Mouse (Mus musculus) hematopoietic stem cell, adult 5-6 weeks (primary cell): Measurements from ENCODE around the gene Msi2. TPM values are rescaled to one million over a fixed set of nuclear protein-coding genes. Genes with fewer than 3 reads are reported as not detected.

ENCODE experiments used
- ATAC-seq, 2 experiments: fragments of 125-278 bp in 1 of 2; replicated peaks in 1 of 2; 2 replicates each; pipeline ENCODE4 v1.8.0; 2016 to 2017; ENCODE audit warnings: inconsistent platforms in 2 of 2, mild to moderate bottlenecking in 2 of 2, moderate number of reproducible peaks in 2 of 2, low read depth in 1 of 2, moderate TSS enrichment in 1 of 2; ENCODE audit not compliant: low FRiP score in 2 of 2, poor library complexity in 2 of 2, severe bottlenecking in 2 of 2, insufficient read depth in 1 of 2, low TSS enrichment in 1 of 2
- total RNA-seq: library from RNA; stranded (forward); fragments of 172-1452, 232-1000 nt; gene quantifications from 2 replicates; pipeline ENCODE4 v1.2.3, GENCODE M21; 2017

The Msi2 gene
- total RNA-seq, 1 experiment from 2014 or later, result 397 TPM

GRCm38 (mm10) chr11:88594010-88594409, 124.3 kb downstream of the Msi2 start:
- no peak for ATAC-seq

- no peak for ATAC-seq
Observed at GRCm38 (mm10) chr11:88592099-88592498, 126.2 kb downstream of the Msi2 start.

DNA sequence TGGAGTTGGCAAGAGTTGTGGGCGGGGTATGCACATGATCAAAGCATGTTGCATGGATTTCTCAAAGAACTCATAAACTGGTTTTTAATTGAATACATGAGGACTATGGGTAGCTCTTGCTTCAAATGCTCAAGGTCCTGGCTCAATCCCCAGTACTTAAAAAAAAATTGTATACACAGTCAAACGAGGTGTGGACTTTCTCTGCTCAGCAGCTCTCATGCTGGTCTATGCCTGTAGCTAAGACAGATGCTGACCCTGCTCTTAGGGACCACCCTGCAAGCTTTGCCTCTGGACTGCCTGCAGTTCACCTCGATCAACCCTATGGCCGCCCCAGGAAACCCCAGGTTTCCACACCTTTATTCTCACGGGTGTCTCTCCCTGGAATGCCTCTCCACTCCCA, 127.7 kb downstream of the Msi2 start:
- no peak for ATAC-seq

DNA sequence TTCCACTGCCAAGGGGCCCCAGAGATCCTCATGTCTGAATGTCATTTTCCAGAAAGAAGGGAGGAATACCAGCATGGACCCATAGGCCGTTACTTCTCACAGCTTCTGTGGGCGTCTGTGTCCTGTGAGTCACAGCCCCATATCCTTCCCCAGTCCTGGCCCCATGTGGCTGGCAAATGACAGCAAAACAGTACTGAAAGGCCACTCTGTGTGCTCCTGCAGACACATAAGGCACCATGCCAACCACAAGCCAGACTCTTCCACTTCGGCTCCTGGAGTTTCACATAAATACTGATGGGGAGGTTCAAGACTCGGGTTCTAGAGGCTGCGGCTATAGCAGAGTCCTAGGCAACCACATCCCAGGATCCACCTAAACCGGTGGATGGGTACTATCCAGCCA, 128.7 kb downstream of the Msi2 start:
- ATAC-seq, result no peak

DNA sequence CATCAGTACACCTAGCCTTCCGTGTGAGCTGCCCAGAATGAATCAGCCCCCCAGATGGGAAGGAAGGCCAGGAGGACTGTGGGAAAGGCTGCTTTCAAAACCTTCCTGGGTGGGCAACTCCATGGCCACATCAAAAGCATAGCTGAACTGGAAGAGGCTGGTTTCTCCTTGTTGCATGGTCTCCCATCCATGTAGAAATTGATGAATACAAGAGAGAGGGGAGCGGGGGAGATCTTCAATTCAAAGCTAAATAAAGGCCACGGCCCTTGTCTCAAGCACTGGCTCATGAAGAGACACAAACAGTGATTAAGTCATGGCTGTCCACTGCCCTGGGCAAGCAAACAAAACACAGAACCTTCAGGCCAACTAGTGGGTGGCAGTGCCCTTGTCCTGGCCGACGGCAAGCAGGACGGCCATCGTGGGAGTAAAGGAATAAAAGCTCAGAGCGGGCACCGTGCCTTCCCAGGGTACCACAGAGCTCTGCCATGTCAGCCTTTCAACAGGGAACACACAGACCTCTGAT, 129.6 kb downstream of the Msi2 start:
- ATAC-seq, result no peak

DNA sequence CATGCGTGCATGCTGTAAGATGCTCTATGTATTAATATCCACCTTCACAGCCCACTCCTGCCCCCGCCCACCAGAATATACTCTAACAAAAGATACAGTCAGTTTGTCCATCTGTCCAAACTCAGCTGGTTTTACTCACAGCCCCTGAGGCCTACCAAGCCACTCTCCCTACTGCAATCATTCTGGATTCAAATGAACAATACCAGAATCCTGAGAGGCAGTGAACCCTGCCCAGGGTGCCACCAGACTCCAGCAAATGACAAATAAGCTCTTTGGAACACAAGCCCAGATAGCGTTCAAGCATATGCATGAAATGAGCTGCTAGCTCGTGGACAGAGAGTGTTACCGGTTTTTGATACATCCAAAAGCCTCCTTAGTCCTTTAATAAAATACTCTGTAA, 130.6 kb downstream of the Msi2 start:
- ATAC-seq, result no peak

- no peak for ATAC-seq
Observed at GRCm38 (mm10) chr11:88585880-88586279, 132.4 kb downstream of the Msi2 start.

DNA sequence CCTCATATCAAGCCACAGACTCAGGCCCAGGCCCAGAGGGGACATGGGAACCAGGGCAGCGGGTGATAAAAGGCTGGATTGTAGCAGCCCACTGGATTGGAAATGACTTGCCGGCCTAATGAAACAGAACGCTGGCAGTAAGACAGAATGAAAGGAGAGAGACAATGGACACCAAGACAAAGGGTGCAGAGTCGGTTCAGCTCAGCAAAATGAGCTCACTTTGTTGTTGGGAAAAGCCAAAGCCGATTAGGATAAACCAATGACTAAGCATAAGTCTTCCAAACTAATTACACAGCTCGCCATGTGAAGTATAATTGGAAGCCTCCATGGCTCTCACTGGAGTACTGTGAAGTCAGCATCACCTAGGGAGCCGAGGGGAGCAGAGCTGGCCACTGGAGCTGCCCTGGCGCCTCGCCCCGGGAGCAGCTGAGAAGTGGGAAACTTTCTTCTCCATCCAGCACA, 133.1 kb downstream of the Msi2 start:
- ATAC-seq, result no peak

DNA sequence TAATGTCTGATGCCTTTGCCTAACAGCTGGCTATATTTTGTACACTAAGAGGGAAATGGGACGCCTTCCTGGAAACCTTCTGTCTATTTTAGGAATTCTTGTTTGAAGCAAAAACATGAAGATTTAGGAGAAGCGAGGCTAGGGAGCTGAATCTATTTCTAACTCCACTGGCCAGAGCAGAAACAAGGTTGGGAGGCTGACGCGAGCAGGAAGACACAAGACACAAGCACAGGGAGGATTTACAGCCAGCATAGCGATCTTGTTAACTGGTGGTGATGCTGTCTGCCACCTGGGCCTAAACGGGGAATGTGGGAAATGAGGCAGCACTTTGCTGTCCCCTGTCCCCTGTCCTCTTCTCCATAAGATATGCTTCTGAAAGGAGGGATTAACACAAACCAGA, 134.4 kb downstream of the Msi2 start:
- ATAC-seq, result no peak

- no peak for ATAC-seq
Observed at GRCm38 (mm10) chr11:88583259-88583833, 135.0 kb downstream of the Msi2 start.

DNA sequence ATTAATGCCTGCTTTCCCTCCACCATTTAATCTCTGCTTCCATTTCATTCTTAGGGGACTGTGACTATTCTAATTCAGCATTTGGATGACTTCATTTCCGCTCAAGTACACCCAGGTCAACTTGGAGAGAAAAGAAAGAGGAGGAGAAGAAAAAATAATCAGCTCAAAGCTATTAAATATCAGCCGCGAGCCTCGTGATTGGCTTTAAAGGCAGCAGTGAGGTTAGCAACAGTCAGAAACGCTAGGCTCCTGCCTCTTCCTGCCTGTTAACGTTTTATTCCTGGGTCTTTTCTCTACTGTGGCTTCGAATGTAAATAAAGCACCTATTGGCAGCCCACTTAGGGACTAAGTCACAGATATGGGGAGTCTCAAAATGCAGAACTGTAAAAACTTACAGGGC, 135.5 kb downstream of the Msi2 start:
- ATAC-seq, result no peak

DNA sequence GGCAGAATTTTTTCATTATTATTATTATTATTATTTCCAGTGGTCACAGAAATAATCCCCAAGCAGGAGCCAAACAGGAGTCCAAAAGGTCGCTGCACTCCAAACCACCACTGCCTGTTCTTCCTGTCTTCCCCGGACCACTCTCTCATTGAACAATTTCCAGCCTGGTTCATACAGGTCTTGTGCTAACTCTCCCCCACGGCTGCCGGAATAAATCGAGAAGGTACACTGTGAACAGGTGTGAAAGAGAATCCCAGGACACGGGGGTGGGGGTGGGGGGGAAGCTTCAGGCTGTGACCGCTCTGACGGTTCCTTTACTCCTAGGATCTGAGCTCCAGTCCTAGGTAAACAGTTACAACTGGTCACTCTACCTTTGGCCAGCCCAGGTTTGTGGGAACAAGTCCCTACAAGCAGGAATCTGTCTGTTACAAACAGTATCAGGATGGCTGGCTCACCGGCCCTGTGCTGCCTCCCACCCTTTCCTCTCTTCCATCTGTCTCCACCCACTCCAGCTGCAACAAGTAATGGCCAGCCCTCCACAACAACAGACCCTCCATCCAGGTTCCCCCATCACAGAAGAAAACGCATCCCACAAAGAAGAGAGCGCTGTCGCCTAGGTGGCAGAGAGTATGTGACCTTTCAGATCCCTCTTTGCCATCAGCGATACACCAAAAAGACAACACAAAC, 136.1 kb downstream of the Msi2 start:
- no peak for ATAC-seq

- ATAC-seq, result no peak
Observed at GRCm38 (mm10) chr11:88581375-88581774, 136.9 kb downstream of the Msi2 start.

DNA sequence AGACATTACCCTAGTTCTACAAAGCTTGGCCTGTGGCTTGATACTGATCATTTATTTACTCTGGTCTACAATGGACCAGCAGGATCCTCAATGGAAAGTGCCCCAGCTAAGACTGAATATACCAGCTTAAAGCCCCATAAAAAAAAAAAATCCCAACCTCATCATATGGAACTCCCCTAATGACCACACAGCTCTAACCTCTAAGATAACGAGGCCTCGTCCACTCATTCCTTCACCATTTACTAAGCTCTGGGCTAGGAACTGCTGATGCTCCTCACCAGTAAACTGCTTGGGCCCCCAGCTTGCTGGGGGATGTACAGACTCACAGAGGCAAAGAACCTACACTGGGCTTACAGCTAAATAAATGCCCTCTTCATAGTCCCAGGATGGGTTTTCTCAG, 139.6 kb downstream of the Msi2 start:
- ATAC-seq, result no peak

DNA sequence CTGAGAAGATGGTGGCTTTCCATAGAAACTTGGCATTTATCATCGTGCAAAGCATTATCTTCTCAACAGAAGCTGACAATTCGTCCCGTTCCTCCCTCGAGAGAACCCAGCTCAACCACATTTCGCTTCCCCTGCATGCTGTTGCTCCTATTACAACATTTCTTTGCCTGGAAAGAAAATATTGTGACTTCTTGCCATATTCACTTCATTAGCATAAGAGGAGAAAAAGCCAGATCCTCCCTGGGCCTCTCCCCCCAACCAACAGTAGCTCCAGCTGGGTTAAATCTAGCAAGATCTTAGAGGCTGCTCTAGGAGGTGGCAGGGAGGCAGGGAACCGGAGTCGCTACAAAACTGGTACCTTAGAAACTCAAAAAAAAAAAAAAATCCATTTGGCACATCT, 141.2 kb downstream of the Msi2 start:
- ATAC-seq, result no peak

DNA sequence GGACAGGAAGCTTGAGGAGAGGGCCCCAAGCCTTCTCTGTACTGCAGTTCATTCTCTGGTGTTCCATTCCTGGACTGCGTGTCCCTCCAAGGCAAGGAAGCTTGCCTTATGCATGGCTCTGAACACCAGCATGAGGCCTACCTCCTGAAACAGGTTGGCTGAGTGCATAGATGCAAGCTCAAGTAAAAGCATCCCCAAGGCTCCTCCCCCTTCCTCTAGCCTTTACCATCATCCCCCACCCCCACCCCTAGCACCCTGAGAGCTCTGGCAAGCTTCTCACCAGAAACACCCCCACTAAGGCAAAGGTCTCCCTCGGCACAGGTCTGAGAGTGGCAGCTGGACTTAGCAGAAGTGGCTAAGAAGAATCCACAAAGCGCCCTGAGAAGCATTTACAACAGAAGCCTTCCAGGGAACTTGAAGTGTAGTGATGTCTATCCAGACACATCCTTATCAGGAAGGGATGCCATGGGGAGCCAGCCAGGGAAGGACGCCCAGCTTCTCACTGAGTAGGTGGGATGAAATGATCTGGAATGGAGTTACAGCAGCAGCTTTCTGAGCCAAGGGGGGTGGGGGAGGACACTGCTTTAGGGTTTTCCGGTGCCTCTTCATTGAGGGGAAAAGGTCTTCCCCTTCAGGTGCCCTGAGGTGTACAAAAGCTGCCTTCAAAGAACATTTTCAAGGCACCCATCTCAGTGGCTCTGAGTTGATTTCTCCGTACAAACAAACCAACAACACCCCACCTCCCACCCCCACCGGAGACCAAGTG, 141.9 kb downstream of the Msi2 start:
- no peak; a peak in 1 of 4 replicates for ATAC-seq

- no peak for ATAC-seq
Observed at GRCm38 (mm10) chr11:88574575-88575360, 143.5 kb downstream of the Msi2 start.

DNA sequence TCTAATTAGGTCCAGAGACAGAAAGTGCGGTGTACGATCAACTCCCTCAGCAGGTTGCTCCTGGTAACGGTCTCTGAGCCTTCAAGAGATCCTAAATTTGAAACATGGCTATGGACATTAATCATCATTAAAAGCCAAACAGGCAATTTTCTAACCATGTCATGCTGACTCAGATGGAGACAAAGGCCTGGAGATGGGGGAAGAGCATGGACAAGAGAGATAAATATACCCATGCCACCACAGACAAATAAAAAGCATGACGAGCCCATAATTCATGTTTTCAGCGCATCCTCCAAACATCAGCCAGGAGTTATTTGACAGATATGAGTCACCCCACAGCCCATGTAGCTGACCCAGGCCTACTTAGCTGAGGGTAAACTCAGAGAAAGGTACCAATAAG, 145.3 kb downstream of the Msi2 start:
- no peak for ATAC-seq
